Mouse (Mus musculus) CH12.LX (cell line): ENCODE measurements around the gene Hist1h3a. TPM values are rescaled to one million over a fixed set of nuclear protein-coding genes. Genes with fewer than 3 reads are reported as not detected.
A peak's percentile ranks its signal among the peaks of the same experiment; 100 is the strongest.

Experiments
- DNase-seq: peaks from one replicate; pipeline ENCODE4 v3.0.0-alpha.2; 2013; ENCODE audit errors: extremely low read depth
- H3K27ac ChIP-seq: 2 replicates; pipeline ENCODE4 v1.5.1; 2012; ENCODE audit warnings: low read depth, mild to moderate bottlenecking, control low read depth, moderate library complexity; ENCODE audit not compliant: insufficient read depth
- H3K27me3 ChIP-seq: replicated peaks from 2 replicates; pipeline ENCODE3; 2012; ENCODE audit warnings: inconsistent platforms
- H3K36me3 ChIP-seq, 2 experiments: replicated peaks in 1 of 2; 2 replicates each; pipeline versions ENCODE3 to v1.6.1; 2012; ENCODE audit warnings: inconsistent platforms in 1 of 2, low read length in 1 of 2, mild to moderate bottlenecking in 1 of 2, mixed read lengths in 1 of 2, moderate library complexity in 1 of 2; ENCODE audit not compliant: control insufficient read depth in 1 of 2, insufficient read depth in 1 of 2
- H3K4me1 ChIP-seq, 2 experiments: 2 replicates each; pipeline ENCODE4 v1.6.1; 2012; ENCODE audit warnings: inconsistent platforms in 1 of 2, moderate library complexity in 1 of 2; ENCODE audit not compliant: insufficient read depth in 2 of 2, control insufficient read depth in 1 of 2
- H3K4me2 ChIP-seq: 2 replicates; pipeline ENCODE4 v1.6.1; 2012; ENCODE audit warnings: low read depth, mild to moderate bottlenecking, control low read depth; ENCODE audit not compliant: poor library complexity, insufficient read depth, severe bottlenecking
- H3K4me3 ChIP-seq, 3 experiments: fragments of 150-350 bp in 1 of 3; sonication (generic) in 1 of 3; replicated peaks in 1 of 3; 2 replicates each; pipeline versions ENCODE3 to v1.5.1; 2011 to 2012; ENCODE audit warnings: low read depth in 2 of 3, low read length in 2 of 3, mild to moderate bottlenecking in 2 of 3, moderate library complexity in 2 of 3, control low read depth in 1 of 3, improper control_type of control experiment in 1 of 3, inconsistent platforms in 1 of 3, mixed read lengths in 1 of 3; ENCODE audit not compliant: poor library complexity in 1 of 3
- H3K79me2 ChIP-seq: replicated peaks from 2 replicates; pipeline ENCODE4 v1.6.1; 2012; ENCODE audit warnings: mild to moderate bottlenecking, moderate library complexity; ENCODE audit not compliant: control insufficient read depth, poor library complexity, insufficient read depth, severe bottlenecking; ENCODE audit errors: extremely low read depth
- H3K9ac ChIP-seq: 2 replicates; pipeline ENCODE4 v1.6.1; 2012; ENCODE audit warnings: low read depth, mild to moderate bottlenecking, control low read depth, moderate library complexity; ENCODE audit not compliant: insufficient read depth
- H3K9me3 ChIP-seq: replicated peaks from 2 replicates; pipeline ENCODE3; 2012; ENCODE audit warnings: low read length, inconsistent platforms, mixed read lengths
- BHLHE40 ChIP-seq: IDR thresholded peaks from 2 replicates; pipeline ENCODE4 v1.6.1; 2011; ENCODE audit warnings: mild to moderate bottlenecking, low read depth, low read length, improper control_type of control experiment
- CHD1 ChIP-seq: IDR thresholded peaks from 2 replicates; pipeline ENCODE4 v1.6.1; 2012; ENCODE audit warnings: low read depth, low read length, improper control_type of control experiment, inconsistent platforms
- CHD2 ChIP-seq: IDR thresholded peaks from 2 replicates; pipeline ENCODE4 v1.6.1; 2011; ENCODE audit warnings: low read length, improper control_type of control experiment
- CTCF ChIP-seq, 2 experiments: IDR thresholded peaks in 1 of 2; conservative IDR thresholded peaks in 1 of 2; 2 replicates each; pipeline ENCODE4 v1.5.1; 2011 to 2012; ENCODE audit warnings: low read depth in 2 of 2, low read length in 2 of 2, improper control_type of control experiment in 1 of 2, inconsistent platforms in 1 of 2, mild to moderate bottlenecking in 1 of 2, moderate library complexity in 1 of 2
- E2F4 ChIP-seq: IDR thresholded peaks from 2 replicates; pipeline ENCODE4 v1.6.1; 2011; ENCODE audit warnings: low read depth, low read length, improper control_type of control experiment; ENCODE audit not compliant: insufficient replicate concordance
- EP300 ChIP-seq: IDR thresholded peaks from 2 replicates; pipeline ENCODE4 v1.6.1; 2011; ENCODE audit warnings: low read length, improper control_type of control experiment
- HCFC1 ChIP-seq: IDR thresholded peaks from 2 replicates; pipeline ENCODE4 v1.6.1; 2012; ENCODE audit warnings: low read depth, mild to moderate bottlenecking, inconsistent platforms, low read length, improper control_type of control experiment
- JUND ChIP-seq: conservative IDR thresholded peaks from 2 replicates; pipeline ENCODE4 v1.6.1; 2011; ENCODE audit warnings: low read depth, low read length, improper control_type of control experiment
- MAFK ChIP-seq: IDR thresholded peaks from 2 replicates; pipeline ENCODE4 v1.6.1; 2011; ENCODE audit warnings: low read length, improper control_type of control experiment; ENCODE audit not compliant: insufficient replicate concordance
- MAX ChIP-seq: IDR thresholded peaks from 2 replicates; pipeline ENCODE4 v1.6.1; 2011; ENCODE audit warnings: low read length, improper control_type of control experiment
- MXI1 ChIP-seq: IDR thresholded peaks from 2 replicates; pipeline ENCODE4 v1.6.1; 2011; ENCODE audit warnings: mild to moderate bottlenecking, low read depth, low read length, improper control_type of control experiment
- MYC ChIP-seq: IDR thresholded peaks from 2 replicates; pipeline ENCODE4 v1.6.1; 2011; ENCODE audit warnings: low read depth, mild to moderate bottlenecking, improper control_type of control experiment, low read length
- RAD21 ChIP-seq: IDR thresholded peaks from 2 replicates; pipeline ENCODE4 v1.6.1; 2011; ENCODE audit warnings: low read depth, mild to moderate bottlenecking, low read length, improper control_type of control experiment, moderate library complexity
- SMC3 ChIP-seq: IDR thresholded peaks from 2 replicates; pipeline ENCODE4 v1.6.1; 2011; ENCODE audit warnings: low read depth, low read length, improper control_type of control experiment
- TBP ChIP-seq: conservative IDR thresholded peaks from 2 replicates; pipeline ENCODE4 v1.6.1; 2011; ENCODE audit warnings: low read depth, low read length, improper control_type of control experiment
- USF1 ChIP-seq: IDR thresholded peaks from 2 replicates; pipeline ENCODE4 v1.6.1; 2014; ENCODE audit warnings: low read depth, mild to moderate bottlenecking, inconsistent platforms, low read length, improper control_type of control experiment
- ZC3H11A ChIP-seq: IDR thresholded peaks from 2 replicates; pipeline ENCODE4 v1.6.1; 2012; ENCODE audit warnings: low read depth, mild to moderate bottlenecking, inconsistent platforms, low read length, improper control_type of control experiment
- ZMIZ1 ChIP-seq: IDR thresholded peaks from 2 replicates; pipeline ENCODE4 v1.6.1; 2012; ENCODE audit warnings: low read depth, mild to moderate bottlenecking, inconsistent platforms, low read length, improper control_type of control experiment
- ZNF384 ChIP-seq: IDR thresholded peaks from 2 replicates; pipeline ENCODE4 v1.6.1; 2012; ENCODE audit warnings: low read depth, low read length, improper control_type of control experiment, inconsistent platforms
- dilution Hi-C: fragments of 300-500 bp; cut with MboI; formaldehyde crosslinking; loops from 2 replicates; pipeline ENCODE4 v1.14.3; 2020; ENCODE audit warnings: low sequenced_read_pairs; ENCODE audit not compliant: extremely low pct_unique_long_range_greater_than_20kb, extremely low pct_ligation_motif_present
- in situ Hi-C: fragments of 300-500 bp; cut with MboI; formaldehyde crosslinking; loops from 3 replicates; pipeline ENCODE4 v1.14.3; 2019; ENCODE audit warnings: low sequenced_read_pairs, low pct_ligation_motif_present, low pct_unique_long_range_greater_than_20kb, mixed read lengths
- polyA plus RNA-seq: library from polyadenylated mRNA; unstranded; fragments of >175 nt; gene quantifications from 2 replicates; pipeline ENCODE4 v1.2.1, GENCODE M21; 2012; ENCODE audit warnings: low read depth; ENCODE audit not compliant: insufficient read length
- total RNA-seq, 2 experiments: library from RNA; depleted of rRNA; stranded (reverse); fragments of 300-350 nt in 1 of 2; fragments of >200 nt in 1 of 2; gene quantifications; 2 replicates each; pipeline ENCODE4 v1.2.3; 2012 to 2014

Gene Hist1h3a
- total and polyA plus RNA-seq, 3 experiments, result 3.2 to 1,392 (median 78.5) TPM

GRCm38 (mm10) chr13:23738677-23739068, 23.5 kb downstream of the Hist1h3a start, which contains the start of gene Hist1h1c (continued):
- TF ChIP-seq MXI1 (no peak; the same call in 1 of the 2 replicates), ZNF384 (no peak), EP300 (no peak), TBP (peak; percentile 98)
- TF ChIP-seq, all 38 proteins: peak for 20

GRCm38 (mm10) chr13:23738041-23738440, 24.1 kb downstream of the Hist1h3a start:
- no peak for DNase-seq
- H3K4me2 ChIP-seq, result peak overlapping the region; percentile 61; the same call in 1 of the 2 replicates
- H3K9ac ChIP-seq, result peak overlapping the region; percentile 66
- H3K9me3 ChIP-seq, result no peaks in the 10 kb centered on the region
- peaks cover under 1 to 22% of the 10 kb centered on the region in 2 experiments; a peak in 3 of 4 replicates for H3K4me1 ChIP-seq
- no peaks in the 10 kb centered on the region for H3K79me2 ChIP-seq
- no peaks in the 10 kb centered on the region for H3K36me3 ChIP-seq
- no peak overlapping the region for H3K27ac ChIP-seq
- 0 out of 2 replicates have a peak, but pooled peaks have one; percentile 25 for TF ChIP-seq CHD1
- TF ChIP-seq MAFK, result no peak
- peak; percentile 69 for TF ChIP-seq CHD2
- in situ Hi-C loops (loop anchor here (5.0 kb wide), 1 partner anchor 36 kb away; no protein-coding TSS in a partner anchor), dilution Hi-C loops (no loop called here)
- H3K4me3 ChIP-seq, result peak overlapping the region in 1 of 3 experiments; percentile 12
- no peaks in the 10 kb centered on the region for H3K27me3 ChIP-seq

DNA sequence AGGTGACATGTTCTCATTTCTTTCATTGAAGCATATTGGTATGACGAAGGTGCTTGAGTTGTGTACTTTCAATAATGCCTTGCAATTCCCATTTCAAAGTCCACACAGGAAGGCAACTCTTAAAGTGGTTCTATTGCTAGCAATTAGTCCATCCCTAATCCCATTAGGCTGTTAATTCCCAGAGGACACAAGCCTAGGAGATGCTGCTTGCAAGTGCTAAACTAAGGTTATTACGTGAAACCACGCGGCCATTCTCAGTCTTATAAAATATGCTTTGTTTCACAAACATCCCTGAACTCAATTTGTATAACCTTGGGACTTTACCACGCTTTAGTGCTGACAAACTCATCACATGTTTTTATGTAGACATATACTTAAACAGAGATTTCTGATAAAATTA, 25.1 kb downstream of the Hist1h3a start:
- H3K9me3 ChIP-seq, result no peaks in the 10 kb centered on the region
- no peaks in the 10 kb centered on the region for H3K36me3 ChIP-seq
- no peak overlapping the region for H3K4me3 ChIP-seq
- in situ Hi-C loops (loop anchor here (5.0 kb wide), 1 partner anchor 35 kb away; no protein-coding TSS in a partner anchor), dilution Hi-C loops (no loop called here)
- no peaks in the 10 kb centered on the region for H3K79me2 ChIP-seq
- no peak overlapping the region for H3K27ac ChIP-seq
- DNase-seq, result no peak
- H3K9ac ChIP-seq, result no peak overlapping the region
- H3K4me1 ChIP-seq, result peaks cover 0 to 12% of the 10 kb centered on the region in 2 experiments; a peak in 2 of 4 replicates
- no peaks in the 10 kb centered on the region for H3K27me3 ChIP-seq
- no peak for TF ChIP-seq USF1
- no peak for TF ChIP-seq ZMIZ1
- no peak overlapping the region for H3K4me2 ChIP-seq

DNA sequence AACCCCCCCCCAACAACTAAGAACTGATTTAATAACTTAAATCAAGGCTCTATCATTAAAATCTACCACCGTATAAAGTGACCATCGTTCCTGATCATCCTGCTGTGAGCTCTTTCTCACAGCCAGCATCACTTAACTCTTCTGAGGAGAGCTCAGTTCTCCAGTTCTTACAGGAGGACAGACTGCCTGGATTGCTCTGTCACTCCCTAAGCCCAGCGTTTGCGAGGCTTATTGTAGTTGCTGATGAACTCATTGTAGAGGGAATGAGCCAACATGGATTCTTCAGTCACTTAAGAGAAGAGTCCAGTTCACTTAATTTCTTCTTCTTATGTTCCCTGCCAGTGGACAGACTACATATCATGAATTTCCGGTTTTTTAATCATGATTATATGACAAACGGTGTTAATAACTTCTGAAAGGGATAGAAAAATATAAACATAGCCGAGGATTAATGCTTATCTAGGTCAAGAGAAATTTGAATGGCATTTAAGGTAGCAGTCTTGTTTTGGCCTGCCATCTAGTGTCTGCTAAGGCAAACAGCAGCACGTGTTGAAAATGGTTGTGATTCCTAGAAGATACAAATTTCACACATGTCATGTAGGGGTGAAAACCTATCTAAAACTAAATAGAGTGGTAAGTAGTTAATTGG, 29.9 kb downstream of the Hist1h3a start:
- no peak for DNase-seq
- Histone ChIP-seq H3K4me3 (no peak overlapping the region), H3K27me3 (no peaks in the 10 kb centered on the region), H3K79me2 (no peaks in the 10 kb centered on the region), H3K36me3 (no peaks in the 10 kb centered on the region), H3K4me1 (no peaks in the 10 kb centered on the region), H3K9ac (no peak overlapping the region), H3K27ac (no peak overlapping the region), H3K4me2 (no peak overlapping the region), H3K9me3 (no peaks in the 10 kb centered on the region)
- dilution Hi-C loops (no loop called here), in situ Hi-C loops (no loop called here)
- TF ChIP-seq ZNF384 (no peak), RAD21 (peak; percentile 95), MAX (peak; percentile 88), MYC (peak; percentile 95), HCFC1 (no peak), ZC3H11A (peak; percentile 76), BHLHE40 (peak; percentile 87), E2F4 (no peak), JUND (0 out of 2 replicates have a peak, but pooled peaks have one; percentile 38), MXI1 (no peak), CTCF (conservative IDR thresholded peaks at IDR 0.05 in 1 of 2, IDR thresholded peaks at IDR 0.05 in 1 of 2; ENCODE audit: low read depth in 2 of 2, low read length in 2 of 2) (peak; percentile 62 to 97), SMC3 (peak; percentile 95)
- TF ChIP-seq, all 38 proteins: peak for 8
